Mouse (Mus musculus): ENCODE measurements around the gene Patj.
"Not testable (repeated sequence)": the region's sequence is repeated elsewhere in the genome, so short reads cannot be mapped to it uniquely, and the experiment has no call there.

Gene Patj

GRCm38 (mm10) chr4:98577957-98578541 lies 182.5 kb downstream of the Patj start:
- DNase-seq (ENCODE audit: low spot score) = no peak

- DNase-seq (ENCODE audit: low spot score) = no peak
Measured at GRCm38 (mm10) chr4:98581456-98581855, 185.9 kb downstream of the Patj start.

- DNase-seq (ENCODE audit: low spot score) = no peak
Measured at GRCm38 (mm10) chr4:98584023-98584422, 188.4 kb downstream of the Patj start.

GRCm38 (mm10) chr4:98586303-98586702 lies 190.7 kb downstream of the Patj start:
- DNase-seq (ENCODE audit: low spot score) = no peak

GRCm38 (mm10) chr4:98587686-98588085 lies 192.1 kb downstream of the Patj start:
- no peak for DNase-seq (ENCODE audit: low spot score)

- DNase-seq (ENCODE audit: low spot score) = no peak
Measured at GRCm38 (mm10) chr4:98593961-98594360, 198.4 kb downstream of the Patj start.

- DNase-seq (ENCODE audit: low spot score) = no peak
Measured at GRCm38 (mm10) chr4:98598546-98598971, 203.0 kb downstream of the Patj start.

GRCm38 (mm10) chr4:98599358-98599757 lies 203.8 kb downstream of the Patj start:
- no peak for DNase-seq (ENCODE audit: low spot score)

GRCm38 (mm10) chr4:98603131-98603530 lies 207.5 kb downstream of the Patj start:
- no peak for DNase-seq (ENCODE audit: low spot score)

- no peak for DNase-seq (ENCODE audit: low spot score)
Measured at GRCm38 (mm10) chr4:98610501-98610900, 214.9 kb downstream of the Patj start.

GRCm38 (mm10) chr4:98614395-98614794 lies 218.8 kb downstream of the Patj start:
- DNase-seq (ENCODE audit: low spot score) = no peak

- DNase-seq (ENCODE audit: low spot score) = no peak
Measured at GRCm38 (mm10) chr4:98619199-98619598, 223.6 kb downstream of the Patj start.

GRCm38 (mm10) chr4:98620986-98621784 lies 225.6 kb downstream of the Patj start:
- no peak for DNase-seq (ENCODE audit: low spot score)

GRCm38 (mm10) chr4:98622180-98622579 lies 226.6 kb downstream of the Patj start:
- DNase-seq (ENCODE audit: low spot score) = no peak

- DNase-seq (ENCODE audit: low spot score) = no peak
Measured at GRCm38 (mm10) chr4:98622996-98623673, 227.6 kb downstream of the Patj start.

- DNase-seq (ENCODE audit: low spot score) = no peak
Measured at GRCm38 (mm10) chr4:98628286-98628685, 232.7 kb downstream of the Patj start.

- not testable (repeated sequence) for DNase-seq (ENCODE audit: low spot score)
Measured at GRCm38 (mm10) chr4:98629217-98629616, 233.6 kb downstream of the Patj start.

- no peak for DNase-seq (ENCODE audit: low spot score)
Measured at GRCm38 (mm10) chr4:98635140-98635837, 239.7 kb downstream of the Patj start.

- DNase-seq (ENCODE audit: low spot score) = no peak
Measured at GRCm38 (mm10) chr4:98638731-98639130, 243.1 kb downstream of the Patj start.

- no peak for DNase-seq (ENCODE audit: low spot score)
Measured at GRCm38 (mm10) chr4:98653650-98654049, 258.1 kb downstream of the Patj start.

GRCm38 (mm10) chr4:98654419-98654821 lies 258.8 kb downstream of the Patj start:
- no peak for DNase-seq (ENCODE audit: low spot score)

- DNase-seq (ENCODE audit: low spot score) = no peak
Measured at GRCm38 (mm10) chr4:98656759-98657158, 261.2 kb downstream of the Patj start.
